Mouse (Mus musculus): Measurements from ENCODE around the gene Slc4a4.

- TF ChIP-seq POLR2A (IDR thresholded peaks at IDR 0.05; ENCODE audit: insufficient read depth, low read length): no peak
- TF ChIP-seq CTCF (IDR thresholded peaks at IDR 0.05; ENCODE audit: low read depth, low read length): peak; percentile 76
Observed at GRCm38 (mm10) chr5:89221658-89222057, 335.0 kb downstream of the Slc4a4 start.
